8 mouse cellular contexts compared by ENCODE assay signal in genomic region chr12:108001652-108002340, GRCm38 (mm10). TPM values are rescaled to one million over a fixed set of nuclear protein-coding genes. Genes with fewer than 3 reads are reported as not detected.
DNase-seq lines count a peak whose midpoint lies in the region; ATAC-seq lines count a peak whose summit lies in the region.

No protein-coding gene starts in this region.

- H3K9ac ChIP-seq in forebrain, embryonic 16.5 days (replicated peaks; ENCODE audit: low read depth, low read length) = peak overlapping the region; percentile 100
- peak overlapping the region; percentile 94 for H3K9ac ChIP-seq in midbrain, embryonic 14.5 days (replicated peaks; ENCODE audit: low read length)

- intact Hi-C loops in heart, postnatal 10 days (cut with DNase I) = no loop called here

- H3K36me3 ChIP-seq in forebrain, embryonic 16.5 days (ENCODE audit: control insufficient read depth, insufficient read depth) = no peaks in the 10 kb centered on the region
- no peaks in the 10 kb centered on the region for H3K36me3 ChIP-seq in midbrain, embryonic 14.5 days (ENCODE audit: control insufficient read depth, insufficient read depth, low read length)

- no peak for ATAC-seq in forebrain, embryonic 16.5 days
- ATAC-seq in midbrain, embryonic 14.5 days (ENCODE audit: low FRiP score, low TSS enrichment) = no peak

- H3K4me3 ChIP-seq in forebrain, embryonic 16.5 days (replicated peaks; ENCODE audit: low read length) = peak overlapping the region; percentile 81
- H3K4me3 ChIP-seq in midbrain, embryonic 14.5 days (replicated peaks; ENCODE audit: low read depth, low read length) = peak overlapping the region; percentile 89

- H3K4me2 ChIP-seq in forebrain, embryonic 16.5 days (ENCODE audit: low read length) = peak overlapping the region; percentile 72
- peak overlapping the region; percentile 91 for H3K4me2 ChIP-seq in midbrain, embryonic 14.5 days (ENCODE audit: low read length)

- H3K27me3 ChIP-seq in forebrain, embryonic 16.5 days (replicated peaks; ENCODE audit: control insufficient read depth, insufficient read depth, low read length) = no peaks in the 10 kb centered on the region
- peaks cover 12% of the 10 kb centered on the region; the same call in 1 of the 2 replicates for H3K27me3 ChIP-seq in midbrain, embryonic 14.5 days (ENCODE audit: control insufficient read depth, insufficient read depth, low read length)

- 2% methylated on average over 37 of the region's 37 CpGs for WGBS in forebrain, embryonic 16.5 days
- 1% methylated on average over 37 of the region's 37 CpGs for WGBS in midbrain, embryonic 14.5 days

- H3K27ac ChIP-seq in forebrain, embryonic 16.5 days (ENCODE audit: low read length) = peak overlapping the region; percentile 100
- H3K27ac ChIP-seq in midbrain, embryonic 14.5 days (replicated peaks; ENCODE audit: low read depth, low read length) = peak overlapping the region; percentile 98

- H3K4me1 ChIP-seq in forebrain, embryonic 16.5 days (replicated peaks; ENCODE audit: control insufficient read depth, insufficient read depth, low read length) = peaks cover 48% of the 10 kb centered on the region
- H3K4me1 ChIP-seq in midbrain, embryonic 14.5 days (ENCODE audit: control insufficient read depth, insufficient read depth, low read length) = peaks cover 40% of the 10 kb centered on the region

- DNase-seq in adrenal gland, postnatal 10 days = peak; percentile 14
- DNase-seq in adrenal gland, adult (ENCODE audit: inconsistent age in 2 of 2, low spot score in 1 of 2) = no peak
- peak; percentile 76 for DNase-seq in CD4-positive helper T cell, adult 2 months (ENCODE audit: low read depth, low spot score)
- DNase-seq in midbrain, embryonic 14.5 days = peak; percentile 84
- DNase-seq in frontal cortex, adult 2 months (ENCODE audit: extremely low spot score in 1 of 2, low spot score in 1 of 2) = no peak
- DNase-seq in left cerebral cortex, adult 8-10 months (ENCODE audit: low spot score in 2 of 2) = no peak
- no peak for DNase-seq in heart, postnatal 10 days

- no peaks in the 10 kb centered on the region for H3K9me3 ChIP-seq in forebrain, embryonic 16.5 days (ENCODE audit: control insufficient read depth, low read length)
- H3K9me3 ChIP-seq in midbrain, embryonic 14.5 days (ENCODE audit: control insufficient read depth, low read length) = no peaks in the 10 kb centered on the region

RNA-seq across cellular contexts. Expression of gene Bcl11b, which starts 1.6 kb away (rescaled TPM):
- 1 to 10 TPM; 1.7 to 1.9 TPM for total RNA-seq in adrenal gland, postnatal 10 days (2021)
- polyA plus RNA-seq in forebrain, embryonic 16.5 days (2015; fragmentation: Nextera tagmentation; extraction: Ambion mirVana) = 81.4 and 87.9 TPM in 2 replicates
- 38.4 and 43.3 TPM in 2 replicates for polyA plus RNA-seq in midbrain, embryonic 14.5 days (2014; fragmentation: Nextera tagmentation; extraction: Ambion mirVana)
- polyA plus RNA-seq in frontal cortex, adult 2 months (2012; rRNA removed) = 38.0 and 43.9 TPM in 2 replicates
- total RNA-seq in left cerebral cortex, adult 8-10 months (2022) = 100 to 1,000 TPM in 2 of 4 experiments, 10 to 100 TPM in 2; 82.0 to 102 (median 95.3) TPM
- 1 to 10 TPM; 1.6 to 1.8 TPM for total RNA-seq in heart, postnatal 10 days (2021)

Comparison
In these comparisons a context has a peak if more than half of its experiments do, and no peak if none do; other contexts are left out.
1. DNase-seq: peak in adrenal gland, postnatal 10 days (single experiment), CD4-positive helper T cell, adult 2 months (single experiment) and midbrain, embryonic 14.5 days (single experiment); none in adrenal gland, adult (0 of 2), frontal cortex, adult 2 months (0 of 2), left cerebral cortex, adult 8-10 months (0 of 2) and heart, postnatal 10 days (0 of 2).
2. RNA of gene Bcl11b, which starts 1.6 kb away (total RNA-seq): 82.0 to 102 TPM in left cerebral cortex, adult 8-10 months; 1.7 to 1.9 TPM in adrenal gland, postnatal 10 days and 1.6 to 1.8 TPM in heart, postnatal 10 days; every median in the first group is over 10 times any median in the second.